Mouse (Mus musculus) embryo, embryonic 11.5 days (tissue): ENCODE data around the gene Arid2.

ENCODE experiments used
- DNase-seq: peaks from one replicate; pipeline ENCODE4 v3.0.0-alpha.2; 2012; ENCODE audit warnings: low read depth, low spot score

Gene Arid2

DNA sequence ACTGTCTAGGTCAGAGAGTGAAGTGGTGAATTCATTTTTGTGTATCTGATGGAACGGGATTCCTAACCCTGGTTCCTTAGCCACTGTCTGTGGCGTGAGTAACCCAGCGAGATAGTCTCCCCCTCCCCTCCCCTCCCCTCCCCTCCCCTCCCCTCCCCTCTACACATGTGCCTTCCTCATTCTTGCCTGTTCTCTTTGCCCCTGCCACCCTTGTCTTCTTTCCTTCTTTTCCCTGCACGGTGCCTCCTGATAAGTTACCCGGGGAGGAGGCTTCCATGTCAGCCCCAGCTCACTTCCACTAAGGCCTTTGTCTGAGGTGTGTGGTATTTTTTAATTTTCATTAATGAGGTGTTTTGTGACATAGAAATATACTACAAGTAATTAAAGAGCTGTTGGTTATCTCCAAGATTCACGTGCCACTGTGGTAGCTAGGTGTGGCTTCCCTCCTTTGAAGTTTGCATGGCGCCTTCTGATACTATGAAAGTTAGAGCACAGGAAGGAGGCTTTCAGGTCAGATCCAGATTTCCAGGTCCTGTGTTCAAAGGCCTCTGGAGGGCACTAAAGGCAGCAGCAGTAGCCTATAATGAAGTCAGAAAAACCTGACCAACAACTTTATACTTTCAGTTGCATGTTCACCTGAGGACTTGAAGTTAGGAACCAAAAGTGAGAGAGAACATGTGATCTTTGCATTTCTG, 57.4 kb downstream of the Arid2 start:
- DNase-seq, result no peak

DNA sequence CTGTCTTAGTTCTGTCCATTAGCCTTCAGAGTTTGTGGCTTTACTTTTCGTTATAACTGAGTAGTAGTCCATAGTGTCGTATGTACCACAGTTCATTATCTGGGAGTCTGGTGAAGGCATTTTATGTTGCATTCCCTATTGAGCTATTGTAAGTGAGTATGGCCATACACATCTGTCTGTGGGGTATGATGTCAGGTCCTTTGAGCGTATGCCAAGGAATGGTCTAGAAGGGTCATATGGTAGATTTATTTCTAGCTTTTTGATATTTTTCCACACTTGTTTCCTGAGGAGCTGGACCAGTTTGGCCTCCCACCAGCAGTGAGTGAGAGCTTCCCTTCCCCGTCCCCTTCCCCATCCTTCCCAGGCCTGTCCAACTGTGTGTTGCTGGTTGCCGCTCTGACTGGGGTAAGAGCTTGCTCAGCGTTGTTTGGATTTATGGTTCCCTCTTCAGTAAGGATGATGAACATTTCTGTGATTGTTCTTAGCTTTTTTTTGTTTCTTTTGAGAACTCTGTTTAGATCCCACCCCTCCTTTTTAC, 58.1 kb downstream of the Arid2 start:
- no peak for DNase-seq

DNA sequence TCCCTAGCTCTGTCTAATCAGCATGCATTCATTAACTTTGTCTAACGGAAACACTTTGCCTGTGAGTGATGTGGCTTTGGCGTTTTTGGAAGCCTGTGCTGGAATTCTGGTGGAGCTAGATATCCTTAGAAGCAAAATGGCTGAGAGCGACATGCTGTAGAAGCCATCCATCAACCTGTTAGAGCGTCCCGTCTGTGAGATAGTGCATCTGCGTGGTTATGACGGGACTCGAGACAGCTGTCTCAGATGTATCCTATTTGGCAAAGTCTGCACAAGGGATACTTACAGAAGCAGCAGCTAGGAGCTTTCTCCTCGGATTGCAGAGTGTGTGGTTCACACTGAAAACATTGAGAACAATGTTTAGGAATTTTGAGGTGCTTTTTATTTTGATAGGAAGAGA, 64.1 kb downstream of the Arid2 start:
- DNase-seq, result no peak

DNA sequence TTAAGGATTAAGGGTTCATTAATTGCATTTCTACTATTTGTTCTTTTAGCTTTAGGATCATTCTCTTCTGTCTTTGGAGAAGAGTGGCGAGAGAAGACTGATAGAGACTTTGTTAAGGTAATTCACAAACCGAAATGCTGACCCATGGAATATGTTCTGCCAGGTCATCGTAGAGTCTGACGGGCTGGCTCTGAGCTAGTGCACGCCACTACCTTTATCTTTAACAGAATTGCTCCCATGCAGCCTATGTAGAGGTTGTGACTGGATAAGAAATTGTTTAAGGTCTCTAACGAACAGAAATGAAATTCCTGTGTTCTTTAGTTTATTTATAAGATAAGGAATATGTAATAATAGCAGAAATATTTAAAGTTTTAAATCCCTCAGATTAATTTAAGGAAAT, 71.6 kb downstream of the Arid2 start:
- DNase-seq, result no peak

DNA sequence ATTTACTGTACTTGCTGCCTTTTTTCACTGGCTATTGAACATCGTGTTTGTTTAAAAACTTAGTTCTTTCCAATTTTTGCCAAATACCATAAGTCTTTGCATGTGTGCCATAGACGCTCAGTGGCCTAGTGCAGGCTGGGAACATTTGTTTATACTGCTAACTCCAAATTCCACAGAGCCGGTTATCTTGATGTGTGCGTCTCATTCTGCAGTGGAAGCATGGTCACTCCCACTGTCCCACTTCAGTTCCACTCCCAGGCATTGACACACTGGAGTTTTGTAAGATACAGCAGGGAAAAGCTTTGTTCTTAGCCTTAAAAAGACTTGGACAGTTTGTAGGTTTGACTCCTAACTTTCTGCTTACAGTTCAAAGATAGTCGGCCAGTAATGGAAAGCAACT, 73.3 kb downstream of the Arid2 start:
- no peak for DNase-seq

DNA sequence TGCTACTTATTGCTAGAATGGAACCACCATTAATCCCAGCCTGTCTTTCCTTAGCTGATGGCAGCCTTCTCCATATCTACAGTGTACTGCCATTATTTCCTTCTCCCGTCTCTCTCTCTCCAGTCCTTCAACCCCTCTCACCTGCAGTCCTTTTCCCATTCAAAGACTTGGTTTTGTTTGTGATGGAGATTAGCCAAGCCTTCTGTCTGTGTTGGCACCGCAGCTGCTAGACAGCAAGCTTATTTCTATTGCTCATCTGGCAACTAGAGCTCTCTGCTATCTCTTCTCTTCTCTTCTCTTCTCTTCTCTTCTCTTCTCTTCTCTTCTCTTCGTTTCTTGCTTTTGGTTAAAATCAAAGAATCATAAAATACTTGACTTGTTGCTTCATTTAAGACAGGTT, 78.0 kb downstream of the Arid2 start:
- no peak for DNase-seq

DNA sequence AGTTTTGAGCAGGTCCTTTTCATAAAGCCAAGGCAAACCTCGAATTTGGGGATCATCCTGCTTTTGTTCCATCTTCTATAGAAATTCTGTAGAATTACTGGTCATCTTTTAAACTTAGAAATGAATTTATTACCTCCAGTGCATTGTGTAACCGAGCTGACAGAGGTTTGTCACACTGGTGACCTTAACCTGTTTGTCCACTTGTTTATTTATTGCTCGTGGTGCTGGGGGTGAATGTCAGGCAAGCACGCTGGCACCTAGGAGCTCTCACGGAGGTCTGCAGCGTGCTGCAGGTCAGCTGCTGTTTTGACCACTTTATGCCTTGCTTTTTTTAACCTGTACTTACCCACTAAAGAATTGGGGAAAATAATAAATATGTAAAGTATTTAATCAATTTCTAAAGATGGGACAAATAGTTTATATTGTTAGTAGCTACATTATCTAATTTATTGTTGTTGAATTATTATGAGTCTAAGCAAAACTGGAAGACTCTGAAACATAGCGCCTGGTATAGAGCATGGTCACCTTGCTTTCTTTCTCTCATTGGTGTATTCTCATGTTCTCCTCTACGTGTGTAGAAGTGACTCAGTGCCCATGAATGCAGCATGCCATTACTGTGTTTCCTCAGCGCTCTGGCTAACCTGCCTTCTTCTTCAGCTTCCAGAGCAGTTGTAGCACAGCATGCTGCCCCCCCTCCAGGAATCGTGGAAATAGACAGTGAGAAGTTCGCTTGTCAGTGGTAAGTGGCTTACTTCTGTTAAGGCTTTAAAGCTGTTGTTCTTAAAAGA, 79.1 kb downstream of the Arid2 start:
- DNase-seq, result no peak

DNA sequence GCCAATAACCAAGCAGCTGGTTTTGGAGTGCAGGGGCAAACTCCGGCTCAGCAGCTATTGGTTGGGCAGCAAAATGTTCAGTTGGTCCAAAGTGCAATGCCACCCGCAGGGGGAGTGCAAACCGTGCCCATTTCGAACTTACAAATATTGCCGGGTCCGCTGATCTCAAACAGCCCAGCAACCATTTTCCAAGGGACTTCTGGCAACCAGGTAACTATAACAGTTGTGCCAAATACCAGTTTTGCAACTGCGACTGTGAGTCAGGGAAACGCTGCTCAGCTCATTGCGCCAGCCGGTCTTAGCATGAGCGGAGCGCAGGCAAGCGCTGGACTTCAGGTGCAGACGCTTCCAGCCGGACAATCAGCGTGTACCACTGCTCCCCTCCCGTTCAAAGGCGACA, 84.0 kb downstream of the Arid2 start:
- DNase-seq, result no peak

DNA sequence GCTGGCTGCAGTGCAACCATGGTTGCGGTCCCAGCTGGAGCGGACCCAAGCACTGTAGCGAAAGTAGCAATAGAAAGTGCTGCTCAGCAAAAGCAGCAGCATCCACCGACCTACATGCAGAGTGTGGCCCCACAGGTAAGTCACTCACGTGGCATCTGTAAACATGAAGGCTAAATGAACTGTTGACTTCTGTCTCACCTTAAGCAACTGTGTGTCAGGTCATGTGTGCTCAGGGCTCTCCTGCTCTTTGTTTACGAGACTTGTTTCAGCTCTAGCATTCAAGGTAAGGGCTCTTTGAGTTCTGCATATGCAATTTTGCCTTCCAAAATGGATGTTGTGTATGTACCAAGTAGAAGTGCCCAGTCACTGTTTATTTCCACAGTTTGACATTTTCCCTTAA, 85.3 kb downstream of the Arid2 start:
- no peak for DNase-seq

DNA sequence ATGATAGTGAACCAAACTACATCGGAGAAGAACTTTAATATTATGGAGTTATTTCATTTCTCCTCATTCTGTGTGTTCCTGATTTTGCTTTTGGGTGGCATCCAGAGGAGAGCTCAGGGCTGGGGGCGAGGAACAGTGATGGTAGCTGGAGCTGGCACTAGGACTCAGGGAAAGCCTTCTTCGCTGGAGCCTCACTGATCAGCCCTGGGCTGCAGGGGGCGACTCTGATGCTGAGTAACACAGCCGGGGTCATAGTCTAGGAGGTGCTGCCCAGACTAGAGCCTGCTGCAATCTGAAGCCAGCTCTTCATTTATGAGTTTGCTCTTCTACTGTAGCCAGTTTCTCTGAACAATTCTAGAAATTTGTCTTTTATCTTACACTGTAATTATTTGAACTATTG, 85.8 kb downstream of the Arid2 start:
- DNase-seq, result no peak

DNA sequence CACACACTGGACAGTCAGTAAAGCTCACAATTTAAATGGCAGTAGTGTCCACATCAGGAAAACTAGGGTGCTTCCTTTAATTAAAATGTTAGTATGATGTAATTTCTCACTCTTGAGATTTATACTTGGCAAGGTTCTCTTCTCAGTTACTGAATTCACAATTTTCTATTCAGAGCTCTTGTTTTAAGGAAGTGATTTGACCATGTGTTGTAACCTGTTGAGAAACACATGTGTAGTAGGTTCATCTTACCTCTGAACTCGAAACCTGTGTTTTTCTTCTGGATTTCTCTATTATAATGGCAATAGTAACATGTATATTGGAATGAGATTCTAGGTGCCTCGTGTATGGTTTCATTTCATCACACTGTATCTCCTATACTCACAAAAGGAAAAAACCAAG, 88.9 kb downstream of the Arid2 start:
- DNase-seq, result no peak

DNA sequence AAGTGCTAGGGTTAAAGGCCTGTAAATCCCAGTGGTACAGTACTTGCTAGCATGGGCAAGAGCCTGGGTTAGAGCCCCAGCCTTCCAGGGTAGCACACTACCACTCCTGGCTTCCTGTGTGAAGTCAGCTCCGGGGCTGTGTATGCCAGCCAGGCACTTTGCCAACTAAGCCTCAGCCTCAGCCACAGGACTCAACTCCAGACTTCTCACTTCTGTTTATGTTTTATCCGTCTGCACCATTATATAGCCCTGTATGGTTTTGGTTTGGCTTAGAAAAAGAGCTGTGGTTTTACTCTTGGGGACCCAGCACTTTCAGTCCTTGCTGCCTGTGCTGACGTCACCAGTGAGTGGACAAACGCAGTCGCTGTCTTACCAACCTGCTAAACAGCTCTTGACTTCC, 89.9 kb downstream of the Arid2 start:
- DNase-seq, result no peak

DNA sequence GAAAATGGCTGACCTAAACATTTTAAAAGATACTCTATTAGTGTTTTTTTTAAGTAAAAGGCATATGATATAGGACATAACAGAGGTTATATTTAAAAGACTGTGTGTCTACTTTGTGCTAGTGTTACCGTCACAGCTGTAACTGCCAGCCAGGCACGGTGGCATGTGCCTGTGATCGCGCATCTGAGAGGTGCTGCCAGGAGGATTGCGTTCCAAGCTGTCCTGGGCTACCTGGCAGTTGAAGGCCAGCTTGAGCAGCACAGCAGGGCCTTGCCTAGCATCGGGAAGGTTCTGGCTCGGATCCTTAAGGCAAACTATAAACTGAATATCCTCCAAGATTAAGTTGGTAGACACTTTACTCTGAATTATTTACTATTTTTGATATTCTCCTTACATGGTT, 90.4 kb downstream of the Arid2 start:
- DNase-seq, result no peak

DNA sequence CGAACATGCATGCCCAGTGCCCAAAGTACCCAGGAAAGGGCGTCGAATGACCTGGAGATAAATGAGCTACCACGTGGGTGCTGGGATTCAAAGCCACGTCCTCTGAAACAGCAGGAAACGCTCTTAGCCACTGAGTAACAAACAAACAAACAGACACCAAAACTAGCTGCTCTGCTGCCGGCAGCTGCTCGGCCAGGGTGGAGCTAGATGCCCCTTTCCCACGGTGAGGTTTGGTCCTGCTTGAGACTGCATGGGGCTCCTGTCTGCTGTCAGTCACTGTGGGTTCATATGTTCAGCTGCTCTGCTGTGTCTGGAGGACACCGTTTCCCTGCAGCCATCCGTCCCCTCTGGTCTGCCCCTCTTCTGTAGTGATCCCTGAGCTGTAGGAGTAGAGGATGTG, 94.9 kb downstream of the Arid2 start:
- no peak for DNase-seq

DNA sequence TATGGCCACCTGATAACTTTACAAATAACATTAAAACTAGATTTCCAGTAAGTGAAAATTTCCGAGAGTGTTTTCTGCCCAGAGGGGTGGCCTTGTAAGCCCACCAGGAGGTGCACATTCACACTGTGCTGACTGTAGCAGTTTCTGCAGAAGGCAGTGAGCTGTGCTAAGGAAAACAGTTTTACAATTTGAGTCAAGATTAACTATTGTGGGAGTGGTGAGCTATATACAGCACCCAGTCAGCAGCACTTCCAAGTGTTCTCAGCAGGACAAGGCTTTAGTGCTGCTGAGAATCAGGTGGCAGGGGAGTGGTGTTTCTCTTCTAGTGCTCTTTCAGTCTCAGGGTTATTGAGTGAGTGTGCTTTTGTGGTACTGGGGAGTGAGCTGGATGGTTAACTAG, 101.2 kb downstream of the Arid2 start:
- DNase-seq, result no peak

DNA sequence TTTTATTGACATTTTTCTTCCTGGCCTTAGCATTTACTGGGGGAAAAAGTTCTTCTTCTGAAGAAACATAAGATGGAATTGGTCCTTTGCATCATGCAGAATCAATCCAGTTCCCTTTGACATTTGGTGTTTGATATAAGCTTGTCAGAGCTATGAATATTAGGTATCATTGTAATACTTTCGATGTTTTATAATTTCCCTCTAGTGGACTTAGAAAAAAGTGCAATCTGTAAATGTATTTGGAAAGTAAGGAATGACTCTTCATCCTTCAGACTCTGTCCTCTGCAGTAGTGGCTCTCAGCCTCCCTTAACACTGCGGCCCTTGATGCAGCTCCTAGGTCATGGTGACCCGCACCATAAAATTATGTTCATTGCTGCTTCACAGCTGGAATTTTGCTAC, 105.6 kb downstream of the Arid2 start:
- DNase-seq, result no peak

DNA sequence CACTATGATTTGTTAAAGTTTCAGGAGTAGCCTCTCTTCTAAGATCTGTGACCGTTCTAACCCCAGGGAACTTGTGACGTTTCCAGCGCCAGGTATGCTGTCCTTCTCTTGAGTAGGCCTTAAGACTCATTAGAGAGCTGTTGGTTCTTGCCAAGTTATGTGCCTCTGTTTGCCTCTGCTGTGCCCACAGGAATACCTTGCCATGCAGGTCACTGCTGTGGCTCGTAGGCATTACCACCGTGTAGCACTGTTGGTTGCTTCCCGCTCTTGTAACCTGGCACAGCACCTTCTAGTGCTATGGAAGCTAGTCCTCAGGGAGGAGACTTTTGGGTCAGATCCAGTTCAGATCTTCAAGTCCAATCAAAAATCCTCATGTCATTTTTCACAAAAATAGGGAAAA, 107.8 kb downstream of the Arid2 start:
- DNase-seq, result no peak

DNA sequence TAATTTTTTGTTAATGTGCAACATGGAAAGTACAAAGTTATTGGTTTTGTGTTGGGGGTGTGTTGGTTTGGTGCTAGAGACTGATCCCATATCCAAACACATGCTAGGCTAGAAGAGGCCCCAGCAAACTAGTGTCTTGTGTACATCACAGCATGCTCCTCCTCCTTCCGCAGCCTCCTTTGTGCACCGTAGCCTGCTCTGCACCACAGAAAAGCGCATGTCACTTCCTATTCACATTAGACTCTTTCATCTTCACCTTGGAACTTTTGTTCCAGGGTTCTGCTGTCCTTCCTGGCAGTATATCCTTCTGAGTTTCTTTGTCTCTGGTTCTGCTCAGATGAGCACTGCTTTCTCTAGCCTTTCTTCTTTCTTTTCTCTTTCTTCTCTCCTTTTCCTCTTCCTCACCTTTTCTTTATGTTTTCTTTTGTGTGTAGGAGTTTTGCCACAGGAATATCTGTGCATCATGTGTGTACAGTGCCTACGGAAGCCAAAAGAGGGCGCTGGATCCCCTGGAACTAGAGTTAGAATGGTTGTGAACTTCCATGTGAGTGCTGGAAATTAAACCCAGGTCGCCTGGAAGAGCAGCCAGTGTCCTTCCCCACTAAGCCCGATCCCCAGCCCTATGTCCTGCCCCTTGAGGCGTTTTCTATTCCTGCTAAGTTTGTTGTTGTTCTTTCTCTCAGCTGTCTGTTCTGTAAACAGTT, 109.5 kb downstream of the Arid2 start:
- no peak for DNase-seq

DNA sequence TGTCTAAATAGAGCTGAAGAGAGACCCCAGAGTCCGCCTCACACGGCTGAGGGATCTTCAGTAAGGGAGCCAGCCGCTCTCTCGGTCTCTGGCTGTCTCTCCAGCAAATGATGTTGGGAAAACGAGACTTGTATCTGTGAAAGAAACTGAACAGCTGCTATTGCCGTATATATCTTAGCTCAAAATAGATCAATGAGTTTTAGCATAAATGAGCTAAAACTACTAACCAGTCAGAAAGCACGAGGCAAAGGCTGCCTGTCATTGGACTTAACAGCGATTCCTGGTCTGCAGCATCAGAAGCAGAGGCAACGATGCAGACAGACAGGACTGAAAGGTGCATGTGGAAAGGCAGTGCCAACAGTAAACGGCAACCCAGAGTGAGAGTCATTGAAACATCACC, 111.0 kb downstream of the Arid2 start:
- no peak for DNase-seq

DNA sequence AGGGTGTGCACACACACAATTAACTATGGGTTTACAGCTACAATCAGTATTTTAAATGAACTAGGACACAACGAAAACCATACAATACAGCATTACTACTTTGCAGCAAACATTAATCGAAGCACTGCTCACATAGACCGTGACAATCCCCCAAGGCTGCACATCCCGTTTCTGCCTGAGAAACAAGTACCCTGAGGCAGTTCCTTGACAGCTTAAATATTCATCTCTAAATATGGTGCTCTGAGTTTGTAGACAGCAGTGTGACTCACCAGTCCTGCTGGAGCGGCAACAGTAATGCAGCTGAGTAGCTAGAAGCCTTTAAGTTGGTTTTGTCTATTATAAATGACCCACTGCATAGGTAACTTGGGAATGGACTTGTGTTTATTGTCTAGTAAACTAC, 118.2 kb downstream of the Arid2 start:
- no peak for DNase-seq

DNA sequence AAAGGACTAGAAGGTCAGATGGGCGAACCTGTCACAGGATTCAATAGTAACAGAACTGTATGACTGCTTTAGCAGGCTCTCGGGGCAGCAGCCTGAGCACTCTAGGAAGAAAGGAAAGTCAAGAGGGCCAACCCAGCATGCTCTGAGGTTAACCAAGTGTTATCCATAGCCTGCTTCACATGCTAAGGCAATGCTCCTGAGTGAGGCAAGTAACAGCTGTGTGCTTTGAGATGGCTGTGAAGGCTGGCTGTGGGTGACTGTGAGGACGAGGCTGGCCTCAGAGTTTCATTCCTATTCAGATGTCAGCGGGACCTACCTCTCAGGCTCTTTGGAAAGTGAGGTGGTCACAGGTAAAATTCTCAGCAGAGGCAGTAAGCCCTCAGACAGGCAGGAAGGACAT, 118.9 kb downstream of the Arid2 start:
- DNase-seq, result no peak

DNA sequence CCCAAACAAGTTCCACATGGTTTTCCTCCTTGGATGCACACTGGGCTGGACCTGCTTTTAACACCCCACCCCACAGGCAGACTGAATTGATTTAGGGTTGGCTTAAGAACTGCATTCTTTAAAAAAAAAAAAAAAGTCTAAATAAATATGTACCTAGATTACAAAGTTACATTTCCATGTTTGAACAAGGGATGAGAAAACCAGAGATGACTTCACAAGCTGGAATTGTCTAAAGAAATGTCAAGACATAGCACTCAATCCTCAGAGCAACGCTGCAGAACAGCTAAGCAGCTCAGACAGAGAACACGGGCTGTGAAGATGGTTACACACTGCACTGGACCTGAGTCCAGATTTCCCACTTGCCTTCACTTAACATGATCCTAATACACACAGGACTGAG, 119.8 kb downstream of the Arid2 start:
- DNase-seq, result no peak

DNA sequence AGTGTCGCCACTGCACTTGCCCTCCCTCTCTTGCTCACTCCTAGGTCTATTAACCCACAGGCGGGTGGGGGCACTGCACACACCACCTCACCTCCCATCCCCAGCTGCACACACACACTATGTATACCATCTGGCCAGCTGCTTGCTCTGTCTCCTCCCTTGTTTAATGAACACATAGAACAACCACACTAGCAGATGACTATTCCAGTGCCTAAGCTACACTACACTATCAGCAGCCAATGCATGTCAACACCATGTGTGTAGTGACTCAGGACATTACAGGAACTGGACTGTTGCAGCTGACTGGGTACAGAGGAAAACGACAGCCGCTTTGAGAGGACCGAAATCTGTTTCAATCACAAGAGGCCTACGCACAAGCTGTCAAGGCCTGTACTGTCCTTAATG, 121.4 kb downstream of the Arid2 start:
- no peak for DNase-seq
